Mouse (Mus musculus) adrenal gland, adult 8-10 months (tissue): Measurements from ENCODE around the gene Id4. TPM values are rescaled to one million over a fixed set of nuclear protein-coding genes. Genes with fewer than 3 reads are reported as not detected.

Experiments used
- DNase-seq: peaks from one replicate; pipeline ENCODE4 v3.0.0; 2022
- total RNA-seq, 4 experiments: library from RNA; stranded (reverse); gene quantifications; 2 replicates each; pipeline ENCODE4 v1.2.4; 2022

Id4 gene
- 1 to 10 TPM; 1.1 to 2.4 (median 1.7) TPM for total RNA-seq

- peak; percentile 93 for DNase-seq
Observed at GRCm38 (mm10) chr13:48260690-48261278, at the start of gene Id4. Gene Id4, plus strand, starts transcription at chr13:48261228.

GRCm38 (mm10) chr13:48227136-48227535, 33.9 kb upstream of the Id4 start:
- DNase-seq = peak; percentile 6

- DNase-seq = peak; percentile 94
Observed at GRCm38 (mm10) chr13:48227712-48228111, 33.3 kb upstream of the Id4 start.

GRCm38 (mm10) chr13:48228114-48228513, 32.9 kb upstream of the Id4 start:
- DNase-seq = no peak

GRCm38 (mm10) chr13:48230996-48231395, 30.0 kb upstream of the Id4 start:
- DNase-seq = no peak

GRCm38 (mm10) chr13:48236436-48236835, 24.6 kb upstream of the Id4 start:
- no peak for DNase-seq

- no peak for DNase-seq
Observed at GRCm38 (mm10) chr13:48236865-48237264, 24.2 kb upstream of the Id4 start.

- peak; percentile 29 for DNase-seq
Observed at GRCm38 (mm10) chr13:48237516-48237915, 23.5 kb upstream of the Id4 start.

GRCm38 (mm10) chr13:48245235-48246012, 15.6 kb upstream of the Id4 start:
- no peak for DNase-seq

- no peak for DNase-seq
Observed at GRCm38 (mm10) chr13:48252559-48252958, 8.5 kb upstream of the Id4 start.

GRCm38 (mm10) chr13:48255026-48255425, 6.0 kb upstream of the Id4 start:
- no peak for DNase-seq

- DNase-seq = peak; percentile 18
Observed at GRCm38 (mm10) chr13:48261341-48262221, 553 bp downstream of the Id4 start.

GRCm38 (mm10) chr13:48262451-48262969, 1.5 kb downstream of the Id4 start:
- no peak for DNase-seq

GRCm38 (mm10) chr13:48265029-48265428, 4.0 kb downstream of the Id4 start:
- no peak for DNase-seq

- DNase-seq = peak; percentile 28
Observed at GRCm38 (mm10) chr13:48273451-48274069, 12.5 kb downstream of the Id4 start.

- DNase-seq = no peak
Observed at GRCm38 (mm10) chr13:48274107-48274506, 13.1 kb downstream of the Id4 start.

- DNase-seq = no peak
Observed at GRCm38 (mm10) chr13:48276981-48277380, 16.0 kb downstream of the Id4 start.

GRCm38 (mm10) chr13:48284426-48284825, 23.4 kb downstream of the Id4 start:
- no peak for DNase-seq

GRCm38 (mm10) chr13:48284918-48285693, 24.1 kb downstream of the Id4 start:
- no peak for DNase-seq

GRCm38 (mm10) chr13:48290427-48290826, 29.4 kb downstream of the Id4 start:
- DNase-seq = peak; percentile 5

- peak; percentile 56 for DNase-seq
Observed at GRCm38 (mm10) chr13:48314500-48314899, 53.5 kb downstream of the Id4 start.
